Mouse (Mus musculus) monocyte, adult 5-6 weeks (primary cell): ENCODE measurements around the gene Col4a6. TPM values are rescaled to one million over a fixed set of nuclear protein-coding genes. Genes with fewer than 3 reads are reported as not detected.

Experiments used
- total RNA-seq: library from RNA; stranded (forward); fragments of 200-1000, 200-491, 200-594 nt; gene quantifications from 3 replicates; pipeline ENCODE4 v1.2.3, GENCODE M21; 2017

Col4a6 gene
- total RNA-seq, 1 experiment from 2014 or later: not detected

Other genes with a start within 250 kb of the Col4a6 start
- 0.10 TPM in 1 of 3 replicates, not detected in the others for gene Col4a5, start 1.3 kb upstream of the Col4a6 start, total RNA-seq